Mouse (Mus musculus): ENCODE data around the gene Mrrf.

Gene Mrrf

GRCm38 (mm10) chr2:36191098-36191941, 55.1 kb downstream of the Mrrf start:
- in situ Hi-C loops (cut with MboI; ENCODE audit: low pct_unique_long_range_greater_than_20kb in 1 of 2, low sequenced_read_pairs in 2 of 2, unreplicated experiment in 1 of 2) = no loop called here

GRCm38 (mm10) chr2:36197021-36197420, 60.8 kb downstream of the Mrrf start:
- in situ Hi-C loops (cut with MboI; ENCODE audit: low pct_unique_long_range_greater_than_20kb in 1 of 2, low sequenced_read_pairs in 2 of 2, unreplicated experiment in 1 of 2) = no loop called here

DNA sequence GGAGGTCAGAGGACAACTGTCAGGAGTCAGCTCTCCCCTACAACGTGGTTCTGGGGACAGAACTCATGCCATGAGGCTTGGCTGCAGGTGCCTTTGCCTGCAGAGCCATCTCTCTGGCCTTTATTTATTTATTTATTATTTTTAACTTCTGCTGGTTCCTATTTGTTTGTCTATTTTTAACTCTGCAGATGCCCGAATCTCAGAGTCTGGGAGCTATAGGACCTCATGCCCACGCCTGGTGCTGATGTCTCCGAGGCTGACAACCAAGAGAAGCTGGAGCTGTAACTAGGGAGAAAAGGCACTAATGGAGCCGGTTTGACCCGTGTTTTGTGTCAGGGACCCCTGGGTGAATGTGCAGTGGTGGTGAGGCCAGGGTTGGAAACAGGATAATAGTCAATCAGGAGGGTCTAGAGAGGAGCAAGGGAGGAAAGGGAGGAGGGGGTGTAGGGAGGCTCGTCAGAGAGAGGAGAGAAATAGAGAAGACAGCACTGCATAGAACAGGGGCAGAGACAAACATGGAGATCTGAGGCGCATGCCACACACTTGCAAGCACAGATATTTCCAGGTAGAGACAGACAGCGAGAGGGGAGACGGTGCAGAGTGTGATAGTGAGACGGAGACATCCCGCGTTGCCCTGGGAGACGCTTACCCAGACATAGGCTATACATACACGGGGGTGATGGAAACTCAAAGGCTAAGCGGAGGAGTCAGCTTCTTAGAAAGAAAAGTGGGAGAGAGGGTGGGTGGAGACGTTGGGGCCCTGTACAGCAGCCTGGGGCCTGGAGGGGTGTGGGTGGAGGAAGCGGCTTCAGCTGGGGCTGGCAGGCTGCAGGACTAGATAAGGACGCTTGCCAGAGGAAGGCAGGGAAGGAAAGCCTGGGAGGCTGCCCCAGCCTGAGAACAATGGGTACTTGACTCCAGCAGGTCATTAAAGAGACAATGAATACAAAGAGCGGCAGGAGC, 62.0 kb downstream of the Mrrf start:
- in situ Hi-C loops (cut with MboI; ENCODE audit: low pct_unique_long_range_greater_than_20kb in 1 of 2, low sequenced_read_pairs in 2 of 2, unreplicated experiment in 1 of 2) = no loop called here

- in situ Hi-C loops (cut with MboI; ENCODE audit: low pct_unique_long_range_greater_than_20kb in 1 of 2, low sequenced_read_pairs in 2 of 2, unreplicated experiment in 1 of 2) = no loop called here
These were observed 62.7 kb downstream of the Mrrf start for GRCm38 (mm10) chr2:36198882-36199262.

GRCm38 (mm10) chr2:36200813-36201212, 64.6 kb downstream of the Mrrf start:
- in situ Hi-C loops (cut with MboI; ENCODE audit: low pct_unique_long_range_greater_than_20kb in 1 of 2, low sequenced_read_pairs in 2 of 2, unreplicated experiment in 1 of 2) = no loop called here

DNA sequence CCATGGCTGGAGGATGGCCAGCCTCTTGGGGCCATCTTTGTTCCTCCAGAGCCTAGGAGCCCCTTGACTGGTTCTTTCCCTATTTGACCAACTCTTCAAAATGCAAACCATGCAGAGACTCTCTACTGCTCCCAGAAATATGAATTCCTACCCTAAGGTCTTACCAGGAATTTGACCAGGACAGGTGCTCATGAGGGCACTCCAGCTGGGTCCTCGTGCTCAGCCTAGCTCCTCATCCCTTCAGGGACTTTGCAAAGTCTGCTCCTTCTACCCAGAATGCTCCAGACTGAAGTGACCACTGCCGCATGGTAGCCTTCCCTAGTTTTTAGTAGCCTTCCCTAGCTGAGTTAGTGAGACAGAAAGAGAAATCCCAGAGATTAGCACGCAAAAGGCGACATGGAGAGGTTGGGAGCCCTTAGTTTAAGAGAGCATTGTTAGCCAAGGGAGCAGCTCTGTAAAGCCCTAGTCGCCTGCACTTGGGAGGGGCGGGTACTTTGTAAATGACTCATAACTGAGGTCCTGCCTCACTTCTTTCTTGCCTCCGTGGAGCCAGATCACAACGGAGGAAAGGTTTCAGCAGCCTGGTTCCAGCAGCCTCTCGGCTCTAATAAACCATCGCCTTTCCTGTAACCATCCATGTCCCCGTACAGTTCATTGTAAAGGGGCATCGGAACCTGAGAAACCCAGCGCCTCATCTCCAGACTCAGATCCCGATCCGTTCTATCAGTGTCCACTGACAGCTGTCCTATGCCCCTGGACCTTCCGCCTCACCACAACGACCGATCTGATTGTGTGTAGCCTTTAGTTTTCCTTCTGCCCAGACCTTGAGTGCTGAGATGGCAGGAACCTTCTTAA, 65.8 kb downstream of the Mrrf start:
- in situ Hi-C loops (cut with MboI; ENCODE audit: low pct_unique_long_range_greater_than_20kb in 1 of 2, low sequenced_read_pairs in 2 of 2, unreplicated experiment in 1 of 2) = no loop called here

GRCm38 (mm10) chr2:36202611-36202880, 66.4 kb downstream of the Mrrf start:
- in situ Hi-C loops (cut with MboI; ENCODE audit: low pct_unique_long_range_greater_than_20kb in 1 of 2, low sequenced_read_pairs in 2 of 2, unreplicated experiment in 1 of 2) = no loop called here

DNA sequence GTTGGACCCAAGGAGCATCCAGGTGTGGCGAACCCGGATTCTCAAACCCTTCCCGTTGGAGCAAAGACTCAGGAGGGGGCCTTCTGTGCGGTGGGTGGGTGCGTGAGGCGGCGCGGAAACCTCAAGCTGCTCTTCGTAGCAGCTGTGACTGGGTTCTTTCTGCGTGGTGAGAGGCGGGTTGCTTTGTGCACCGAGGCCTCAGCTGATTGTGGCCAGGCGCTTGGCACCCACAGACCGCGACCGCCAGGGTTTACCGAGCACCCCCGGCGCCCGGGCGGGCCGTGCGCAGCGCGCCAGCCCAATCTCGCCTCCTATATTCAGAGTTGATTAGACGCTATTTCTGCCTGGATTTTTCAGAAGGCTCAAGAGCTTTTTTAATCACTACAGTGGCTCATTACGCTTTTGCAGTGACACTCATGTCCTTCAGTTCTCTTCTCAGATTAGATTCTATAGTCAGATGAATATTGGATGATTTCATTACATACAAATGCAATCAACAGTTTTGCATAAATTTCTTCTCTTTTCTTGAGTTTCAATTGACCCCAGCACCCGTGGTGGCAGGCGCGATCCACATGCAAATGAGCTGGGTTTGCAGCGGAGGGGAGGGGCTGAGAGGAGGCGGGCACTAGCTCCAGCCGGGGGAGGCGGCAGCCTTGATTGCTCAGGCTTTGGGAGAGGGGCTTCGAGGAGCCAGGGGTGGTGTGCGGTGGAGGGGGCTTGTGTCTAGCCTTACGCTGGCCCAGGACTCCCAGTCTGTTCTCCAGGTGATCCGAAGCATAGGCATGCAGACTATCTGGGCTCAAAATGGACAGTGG, 67.0 kb downstream of the Mrrf start:
- in situ Hi-C loops (cut with MboI; ENCODE audit: low pct_unique_long_range_greater_than_20kb in 1 of 2, low sequenced_read_pairs in 2 of 2, unreplicated experiment in 1 of 2) = no loop called here

DNA sequence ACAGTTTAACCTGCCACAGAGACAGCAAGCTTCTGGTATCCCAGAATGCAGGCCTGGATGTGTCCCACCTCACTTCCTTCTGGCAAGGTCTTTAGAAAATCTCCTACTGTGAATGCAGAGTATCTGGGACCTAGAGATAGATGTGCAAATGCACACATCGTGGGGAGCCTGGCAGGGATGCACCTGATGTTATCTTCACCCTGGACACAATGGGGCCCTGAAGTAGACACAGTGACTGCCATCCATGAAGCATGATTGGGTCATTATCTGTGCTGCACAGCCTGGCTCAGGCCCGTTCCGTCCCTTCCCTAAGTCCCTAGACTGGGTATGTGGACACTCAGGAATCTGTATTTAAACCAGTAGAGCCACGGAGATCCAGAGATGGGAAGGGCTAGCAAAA, 68.4 kb downstream of the Mrrf start:
- in situ Hi-C loops (cut with MboI; ENCODE audit: low pct_unique_long_range_greater_than_20kb in 1 of 2, low sequenced_read_pairs in 2 of 2, unreplicated experiment in 1 of 2) = no loop called here

GRCm38 (mm10) chr2:36207071-36207470, 70.9 kb downstream of the Mrrf start:
- in situ Hi-C loops (cut with MboI; ENCODE audit: low pct_unique_long_range_greater_than_20kb in 1 of 2, low sequenced_read_pairs in 2 of 2, unreplicated experiment in 1 of 2) = no loop called here

- in situ Hi-C loops (cut with MboI; ENCODE audit: low pct_unique_long_range_greater_than_20kb in 1 of 2, low sequenced_read_pairs in 2 of 2, unreplicated experiment in 1 of 2) = loop anchor here (5.0 to 10.0 kb wide), 2 partner anchors 203 to 206 kb away; no protein-coding TSS in a partner anchor
These were observed 74.6 kb downstream of the Mrrf start for GRCm38 (mm10) chr2:36210796-36211195.

DNA sequence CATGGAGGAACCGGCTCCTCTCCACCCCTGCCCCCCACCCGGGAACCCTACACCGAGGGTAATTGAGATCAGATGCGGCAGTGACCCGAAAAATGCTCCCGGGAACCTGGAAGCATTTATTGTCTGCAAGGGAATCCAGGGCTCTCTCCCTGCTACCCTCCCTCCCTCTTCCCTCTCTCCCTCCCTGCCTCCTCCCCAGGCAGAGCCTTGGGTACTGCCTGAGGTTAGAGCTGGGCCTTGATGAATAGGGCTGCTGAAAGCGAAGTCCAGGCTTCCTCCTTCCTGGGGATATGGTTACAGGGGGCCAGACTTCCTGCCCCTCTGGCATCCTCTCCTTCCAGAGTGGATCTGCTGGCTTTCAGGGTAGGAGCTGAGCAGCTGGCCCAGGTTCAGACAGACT, 75.6 kb downstream of the Mrrf start:
- in situ Hi-C loops (cut with MboI; ENCODE audit: low pct_unique_long_range_greater_than_20kb in 1 of 2, low sequenced_read_pairs in 2 of 2, unreplicated experiment in 1 of 2) = loop anchor here (5.0 to 10.0 kb wide), 2 partner anchors 204 to 207 kb away; no protein-coding TSS in a partner anchor

DNA sequence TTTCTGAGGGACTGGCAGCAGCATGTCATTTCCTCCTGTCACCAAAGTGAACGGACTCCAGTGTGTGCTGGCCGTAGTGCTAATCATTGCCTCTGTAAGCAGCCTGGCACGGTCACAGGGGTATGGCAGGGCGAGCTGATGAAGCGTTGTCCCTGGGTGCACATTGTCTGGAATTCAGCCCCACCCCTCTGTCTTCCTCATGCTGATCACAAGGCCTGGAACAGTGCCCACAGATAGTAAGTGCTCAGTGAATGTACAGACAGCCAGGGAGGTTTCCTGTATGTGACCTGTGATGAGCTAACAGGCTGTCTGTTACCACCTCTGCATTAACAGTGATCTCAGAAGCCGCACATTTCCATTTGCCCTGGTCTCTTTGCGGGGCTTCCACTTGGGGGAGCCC, 76.9 kb downstream of the Mrrf start:
- in situ Hi-C loops (cut with MboI; ENCODE audit: low pct_unique_long_range_greater_than_20kb in 1 of 2, low sequenced_read_pairs in 2 of 2, unreplicated experiment in 1 of 2) = loop anchor here (5.0 to 10.0 kb wide), 2 partner anchors 206 to 208 kb away; no protein-coding TSS in a partner anchor

- in situ Hi-C loops (cut with MboI; ENCODE audit: low pct_unique_long_range_greater_than_20kb in 1 of 2, low sequenced_read_pairs in 2 of 2, unreplicated experiment in 1 of 2) = loop anchor here (5.0 to 10.0 kb wide), 2 partner anchors 207 to 209 kb away; no protein-coding TSS in a partner anchor
These were observed 77.8 kb downstream of the Mrrf start for GRCm38 (mm10) chr2:36214023-36214422.

- in situ Hi-C loops (cut with MboI; ENCODE audit: low pct_unique_long_range_greater_than_20kb in 1 of 2, low sequenced_read_pairs in 2 of 2, unreplicated experiment in 1 of 2) = loop anchor here (5.0 to 10.0 kb wide), 2 partner anchors 207 to 210 kb away; no protein-coding TSS in a partner anchor
These were observed 78.2 kb downstream of the Mrrf start for GRCm38 (mm10) chr2:36214425-36214824.

DNA sequence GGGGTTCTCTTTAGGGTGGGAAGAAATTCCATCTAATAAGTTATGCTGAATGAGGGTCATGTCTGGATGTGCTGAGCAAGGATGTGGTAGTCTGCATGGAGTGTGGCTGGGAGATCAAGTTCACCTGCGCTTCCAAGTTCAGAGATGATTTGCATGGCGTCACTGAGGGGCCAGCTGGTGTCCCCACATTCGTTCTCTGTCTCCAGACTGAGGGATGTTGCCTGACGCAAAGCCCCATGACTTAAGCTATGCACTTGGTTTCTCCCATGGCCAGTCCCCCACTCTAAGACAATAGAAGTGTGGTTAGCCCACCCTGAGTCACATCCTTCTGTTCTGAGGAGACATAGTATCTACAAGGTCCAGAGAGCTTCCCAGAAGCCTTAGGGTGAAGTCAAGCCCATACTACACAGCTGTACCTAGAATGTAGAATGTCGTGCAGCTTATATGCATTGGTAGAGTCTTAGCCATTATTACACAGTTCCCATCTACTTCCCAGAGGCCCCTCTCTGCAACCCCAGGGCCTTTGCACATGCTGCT, 79.1 kb downstream of the Mrrf start:
- in situ Hi-C loops (cut with MboI; ENCODE audit: low pct_unique_long_range_greater_than_20kb in 1 of 2, low sequenced_read_pairs in 2 of 2, unreplicated experiment in 1 of 2) = loop anchor here in 1 of 2 experiments (10.0 kb wide), 1 partner anchor 210 kb away; no protein-coding TSS in a partner anchor

GRCm38 (mm10) chr2:36216546-36216945, 80.4 kb downstream of the Mrrf start:
- in situ Hi-C loops (cut with MboI; ENCODE audit: low pct_unique_long_range_greater_than_20kb in 1 of 2, low sequenced_read_pairs in 2 of 2, unreplicated experiment in 1 of 2) = loop anchor here in 1 of 2 experiments (10.0 kb wide), 1 partner anchor 212 kb away; no protein-coding TSS in a partner anchor

All from mouse embryonic stem cell (cell line).